Mouse (Mus musculus) lung, adult 2 months (tissue): ENCODE results near the gene Eif4g3. TPM values are rescaled to one million over a fixed set of nuclear protein-coding genes. Genes with fewer than 3 reads are reported as not detected.

Experiments
- DNase-seq: peaks from one replicate; pipeline ENCODE4 v3.0.0; 2022
- H3K4me1 ChIP-seq: fragments of 200-500 bp; 2 replicates; pipeline ENCODE4 v1.6.1; 2011; ENCODE audit warnings: low read length; ENCODE audit not compliant: control insufficient read depth, insufficient read depth
- H3K4me3 ChIP-seq: fragments of 200-500 bp; replicated peaks from 2 replicates; pipeline ENCODE3; 2011; ENCODE audit warnings: low read depth, mild to moderate bottlenecking, control low read depth, low read length; ENCODE audit errors: extremely low read depth
- CTCF ChIP-seq: fragments of 200-500 bp; IDR thresholded peaks from 2 replicates; pipeline ENCODE4 v1.5.1; 2011; ENCODE audit warnings: mild to moderate bottlenecking, low read length, control low read depth; ENCODE audit not compliant: insufficient read depth
- POLR2A ChIP-seq: fragments of 200-500 bp; IDR thresholded peaks from 2 replicates; pipeline ENCODE4 v1.6.1; 2011; ENCODE audit warnings: low read depth, mild to moderate bottlenecking, control low read depth, low read length, borderline replicate concordance; ENCODE audit errors: extremely low read depth
- WGBS: fragments of 180-500 bp; shearing (Covaris S2); methylation state at CpG from one replicate; pipeline ENCODE4 v1.1.7; 2018; 5-methylcytosine and 5-hydroxymethylcytosine counted together
- polyA plus RNA-seq: library from polyadenylated mRNA; depleted of rRNA; stranded (reverse); fragments of >200 nt; gene quantifications from 2 replicates; pipeline ENCODE4 v1.2.3, GENCODE M21; 2012

Gene Eif4g3
- polyA plus RNA-seq, 1 experiment: 69.8 TPM

DNA sequence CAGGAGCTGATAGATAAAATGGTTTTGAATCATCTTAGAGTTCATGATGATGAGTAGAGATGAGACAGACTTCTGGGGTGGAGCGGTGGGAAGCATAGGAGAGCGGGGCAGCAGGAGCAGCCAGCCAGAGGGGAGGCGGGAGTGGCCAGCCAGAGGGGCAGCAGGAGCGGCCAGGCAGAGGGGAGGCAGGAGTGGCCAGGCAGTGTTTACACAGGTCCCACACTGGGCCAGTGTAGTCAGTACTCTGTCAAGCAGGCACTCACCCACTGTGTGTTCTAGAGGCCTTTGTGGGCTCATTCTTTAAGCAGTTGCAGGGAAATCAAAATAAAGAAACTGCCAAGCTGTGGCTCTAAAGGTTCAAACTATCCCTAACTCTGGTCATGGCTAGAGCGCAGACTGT is 191.2 kb downstream of the Eif4g3 start:
- Histone ChIP-seq H3K4me3 (no peak overlapping the region), H3K4me1 (no peaks in the 10 kb centered on the region)
- TF ChIP-seq CTCF (no peak), POLR2A (no peak)
- no peak for DNase-seq
- 66% methylated on average over 5 of the region's 5 CpGs for WGBS

- 41% methylated on average over 5 of the region's 5 CpGs for WGBS
- TF ChIP-seq CTCF: no peak
- no peak for TF ChIP-seq POLR2A
- no peak overlapping the region for H3K4me3 ChIP-seq
- no peaks in the 10 kb centered on the region for H3K4me1 ChIP-seq
- DNase-seq: no peak
Measured at GRCm38 (mm10) chr4:138184573-138184981, 191.8 kb downstream of the Eif4g3 start.

DNA sequence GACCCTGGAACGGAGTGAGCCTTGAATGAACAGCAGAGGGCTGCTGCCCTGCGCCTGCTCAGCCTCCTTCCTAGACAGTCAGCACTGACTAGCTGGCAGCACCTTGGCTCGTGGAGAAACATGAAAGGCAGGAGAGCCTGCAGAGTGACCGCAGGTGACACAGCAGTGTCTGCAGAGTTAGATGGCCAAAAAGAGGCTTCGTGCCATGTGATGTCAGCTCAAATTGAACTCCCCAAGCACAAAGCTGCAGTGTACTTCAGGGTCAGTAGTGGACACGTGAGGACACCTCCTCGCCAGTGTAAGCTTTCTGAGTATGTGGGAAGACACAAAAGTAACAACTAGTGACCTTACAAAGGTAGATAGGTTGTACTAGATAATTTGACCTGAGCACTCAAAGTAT is 193.1 kb downstream of the Eif4g3 start:
- no peak overlapping the region for H3K4me3 ChIP-seq
- DNase-seq: no peak
- TF ChIP-seq CTCF (no peak), POLR2A (no peak)
- no peaks in the 10 kb centered on the region for H3K4me1 ChIP-seq
- 97% methylated on average over 7 of the region's 7 CpGs for WGBS

- 82% methylated on average over 7 of the region's 7 CpGs for WGBS
- no peaks in the 10 kb centered on the region for H3K4me1 ChIP-seq
- no peak overlapping the region for H3K4me3 ChIP-seq
- TF ChIP-seq POLR2A (no peak), CTCF (no peak)
- no peak for DNase-seq
Measured at GRCm38 (mm10) chr4:138187995-138188394, 195.2 kb downstream of the Eif4g3 start.

- no peak for TF ChIP-seq CTCF
- no peak for TF ChIP-seq POLR2A
- 84% methylated on average over 5 of the region's 5 CpGs for WGBS
- Histone ChIP-seq H3K4me3 (no peak overlapping the region), H3K4me1 (no peaks in the 10 kb centered on the region)
- DNase-seq: no peak
Measured at GRCm38 (mm10) chr4:138192561-138192960, 199.7 kb downstream of the Eif4g3 start.

GRCm38 (mm10) chr4:138200769-138201168 is 207.9 kb downstream of the Eif4g3 start:
- no peak for DNase-seq
- TF ChIP-seq CTCF (no peak), POLR2A (no peak)
- H3K4me3 ChIP-seq: no peak overlapping the region
- 91% methylated on average over 3 of the region's 3 CpGs for WGBS
- H3K4me1 ChIP-seq: no peaks in the 10 kb centered on the region

DNA sequence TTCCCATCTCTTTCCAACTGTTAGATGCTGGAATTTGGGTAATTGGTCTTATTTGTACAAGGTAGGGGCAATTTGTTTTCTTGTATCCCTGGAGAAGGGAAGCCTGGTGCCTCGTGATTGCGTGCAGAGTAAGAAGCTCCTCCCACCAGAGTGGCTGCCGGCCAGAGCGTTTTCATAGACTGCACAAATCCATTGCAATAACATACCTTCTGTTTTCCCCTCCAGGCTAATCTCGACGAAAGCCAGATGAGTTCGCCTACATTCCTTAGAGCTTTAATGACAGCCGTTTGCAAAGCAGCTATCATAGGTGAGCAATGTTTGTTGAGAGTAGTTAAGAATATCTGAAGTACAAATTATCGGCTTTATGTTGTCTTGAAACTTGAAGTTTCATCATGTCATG is 208.9 kb downstream of the Eif4g3 start:
- H3K4me1 ChIP-seq: no peaks in the 10 kb centered on the region
- DNase-seq: no peak

GRCm38 (mm10) chr4:138210116-138210515 is 217.3 kb downstream of the Eif4g3 start:
- WGBS: 90% methylated on average over 5 of the region's 5 CpGs
- peaks cover 12% of the 10 kb centered on the region for H3K4me1 ChIP-seq
- DNase-seq: no peak
- no peak for TF ChIP-seq POLR2A
- no peak for TF ChIP-seq CTCF
- H3K4me3 ChIP-seq: no peak overlapping the region

More for the DNA sequence above, 208.9 kb downstream of the Eif4g3 start:
- WGBS: 78% methylated on average over 9 of the region's 9 CpGs
- H3K4me3 ChIP-seq: no peak overlapping the region
- TF ChIP-seq POLR2A (no peak), CTCF (no peak)

GRCm38 (mm10) chr4:138213861-138214260 is 221.0 kb downstream of the Eif4g3 start:
- no peak for DNase-seq
- TF ChIP-seq POLR2A: no peak
- TF ChIP-seq CTCF: no peak
- 19% methylated on average over 3 of the region's 3 CpGs for WGBS
- H3K4me1 ChIP-seq: peaks cover 20% of the 10 kb centered on the region
- H3K4me3 ChIP-seq: no peak overlapping the region

GRCm38 (mm10) chr4:138215671-138216199 is 222.9 kb downstream of the Eif4g3 start:
- DNase-seq: peak; percentile 28
- 0 out of 2 replicates have a peak, but pooled peaks have one; percentile 41 for TF ChIP-seq POLR2A
- no peak for TF ChIP-seq CTCF

More at GRCm38 (mm10) chr4:138215671-138216199, 222.9 kb downstream of the Eif4g3 start:
- Histone ChIP-seq H3K4me3 (peak overlapping the region; percentile 88), H3K4me1 (peaks cover 26% of the 10 kb centered on the region)
- WGBS: 34% methylated on average over 13 of the region's 13 CpGs
